Mouse (Mus musculus) ES-E14 (cell line): ENCODE data around the gene Hsd11b1. TPM values are rescaled to one million over a fixed set of nuclear protein-coding genes. Genes with fewer than 3 reads are reported as not detected.

Experiments
- DNase-seq: peaks from one replicate; pipeline ENCODE4 v3.0.0-alpha.2; 2013; ENCODE audit warnings: low read depth, low spot score
- H3K27ac ChIP-seq: 2 replicates; pipeline ENCODE4 v1.5.1; 2012; ENCODE audit warnings: low read depth, mild to moderate bottlenecking, low read length, moderate library complexity, mixed read lengths; ENCODE audit not compliant: poor library complexity, insufficient read depth, severe bottlenecking
- H3K36me3 ChIP-seq: 2 replicates; pipeline ENCODE4 v1.6.1; 2012; ENCODE audit warnings: mild to moderate bottlenecking, low read length, moderate library complexity, mixed read lengths; ENCODE audit not compliant: control insufficient read depth, poor library complexity, insufficient read depth, severe bottlenecking
- H3K4me1 ChIP-seq, 2 experiments: fragments of 150-350 bp in 1 of 2; sonication (generic) in 1 of 2; 2 replicates each; pipeline ENCODE4 v1.6.1; 2012; ENCODE audit warnings: low read length in 2 of 2, mild to moderate bottlenecking in 1 of 2, mixed read lengths in 1 of 2; ENCODE audit not compliant: control insufficient read depth in 2 of 2, insufficient read depth in 2 of 2, poor library complexity in 1 of 2
- H3K4me3 ChIP-seq, 2 experiments: fragments of 150-350 bp in 1 of 2; sonication (generic) in 1 of 2; 2 replicates each; pipeline ENCODE4 v1.5.1; 2012; ENCODE audit warnings: low read length in 2 of 2, low read depth in 1 of 2, mild to moderate bottlenecking in 1 of 2, mixed read lengths in 1 of 2; ENCODE audit not compliant: insufficient read depth in 1 of 2, poor library complexity in 1 of 2, severe bottlenecking in 1 of 2
- H3K9ac ChIP-seq: 2 replicates; pipeline ENCODE4 v1.6.1; 2012; ENCODE audit warnings: low read depth, mild to moderate bottlenecking, low read length, mixed read lengths; ENCODE audit not compliant: poor library complexity, insufficient read depth, severe bottlenecking
- H3K9me3 ChIP-seq: fragments of 150-350 bp; sonication (generic); 2 replicates; pipeline ENCODE4 v1.6.1; 2012; ENCODE audit warnings: low read depth, mild to moderate bottlenecking, low read length; ENCODE audit not compliant: control insufficient read depth, insufficient read depth
- CHD2 ChIP-seq: IDR thresholded peaks from 2 replicates; pipeline ENCODE4 v1.6.1; 2014; ENCODE audit warnings: mild to moderate bottlenecking, low read depth, low read length, inconsistent platforms
- HCFC1 ChIP-seq: IDR thresholded peaks from 2 replicates; pipeline ENCODE4 v1.6.1; 2012; ENCODE audit warnings: low read length, inconsistent platforms, borderline replicate concordance; ENCODE audit not compliant: insufficient read depth
- MAFK ChIP-seq: IDR thresholded peaks from 2 replicates; pipeline ENCODE4 v1.6.1; 2014; ENCODE audit warnings: mild to moderate bottlenecking, low read depth, low read length, inconsistent platforms; ENCODE audit not compliant: insufficient read depth
- ZC3H11A ChIP-seq: IDR thresholded peaks from 2 replicates; pipeline ENCODE4 v1.6.1; 2012; ENCODE audit warnings: low read depth, mild to moderate bottlenecking, inconsistent platforms, low read length, borderline replicate concordance
- ZNF384 ChIP-seq: IDR thresholded peaks from 2 replicates; pipeline ENCODE4 v1.6.1; 2012; ENCODE audit warnings: low read depth, low read length, inconsistent platforms
- in situ Hi-C, 2 experiments: fragments of 600-800 bp; cut with MboI; formaldehyde crosslinking; loops; one replicate each; pipeline ENCODE4 v1.15.1; 2025; ENCODE audit warnings: low sequenced_read_pairs in 2 of 2, inconsistent platforms in 1 of 2; ENCODE audit not compliant: unreplicated experiment in 2 of 2
- total RNA-seq: library from RNA; depleted of rRNA; stranded (reverse); fragments of 300-350 nt; gene quantifications from 2 replicates; pipeline ENCODE4 v1.2.3, GENCODE M21; 2012

Gene Hsd11b1
- total RNA-seq, 1 experiment = 0.18 TPM

DNA sequence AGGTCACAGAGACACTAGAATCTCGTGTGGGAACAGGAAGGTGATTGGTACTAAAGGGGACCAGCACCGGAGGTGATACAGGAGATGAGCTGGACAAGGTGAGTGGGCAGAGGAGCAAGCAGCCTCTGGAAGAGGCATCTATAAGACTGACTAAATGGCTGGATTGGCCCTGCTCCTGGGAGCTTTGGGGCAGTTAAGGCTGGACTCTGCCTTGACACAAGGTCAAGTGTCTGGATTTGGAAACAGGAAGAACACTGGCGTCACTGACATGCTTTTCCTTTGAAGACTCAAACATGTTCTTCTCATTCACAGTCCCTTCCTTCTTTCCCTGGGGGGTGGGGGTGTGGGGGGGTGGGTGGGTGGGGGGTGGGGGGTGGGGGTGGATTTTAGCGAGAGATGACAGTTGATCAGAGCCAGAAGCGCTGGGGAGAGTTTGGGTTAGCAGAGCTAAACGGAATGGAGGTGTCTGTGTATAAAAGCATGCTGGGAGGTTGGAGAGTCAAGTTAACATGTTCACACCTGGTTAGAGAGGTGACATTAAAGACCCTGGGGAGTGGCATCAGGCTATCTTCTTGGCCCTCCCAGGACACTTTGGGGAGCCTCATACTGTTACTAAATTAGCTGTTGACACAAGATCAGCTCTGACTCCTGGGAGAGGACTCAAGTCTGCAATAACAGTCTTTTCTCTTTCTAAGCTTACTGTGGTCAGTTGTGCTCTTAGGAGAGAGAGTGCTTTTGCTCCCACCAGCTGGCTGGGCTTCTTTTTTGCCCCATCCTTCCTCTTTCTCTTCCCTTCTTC is 7.3 kb upstream of the Hsd11b1 start:
- DNase-seq = no peak
- peaks cover 2 to 8% of the 10 kb centered on the region in 2 experiments; a peak in 2 of 4 replicates for H3K4me1 ChIP-seq
- no peak for TF ChIP-seq ZNF384
- no peak for TF ChIP-seq ZC3H11A
- no peak for TF ChIP-seq MAFK
- TF ChIP-seq HCFC1 = no peak
- no peak for TF ChIP-seq CHD2
- H3K9me3 ChIP-seq = no peaks in the 10 kb centered on the region
- no peaks in the 10 kb centered on the region for H3K36me3 ChIP-seq
- no peak overlapping the region for H3K27ac ChIP-seq
- no peak overlapping the region for H3K9ac ChIP-seq
- in situ Hi-C loops = no loop called here
- no peak overlapping the region for H3K4me3 ChIP-seq

DNA sequence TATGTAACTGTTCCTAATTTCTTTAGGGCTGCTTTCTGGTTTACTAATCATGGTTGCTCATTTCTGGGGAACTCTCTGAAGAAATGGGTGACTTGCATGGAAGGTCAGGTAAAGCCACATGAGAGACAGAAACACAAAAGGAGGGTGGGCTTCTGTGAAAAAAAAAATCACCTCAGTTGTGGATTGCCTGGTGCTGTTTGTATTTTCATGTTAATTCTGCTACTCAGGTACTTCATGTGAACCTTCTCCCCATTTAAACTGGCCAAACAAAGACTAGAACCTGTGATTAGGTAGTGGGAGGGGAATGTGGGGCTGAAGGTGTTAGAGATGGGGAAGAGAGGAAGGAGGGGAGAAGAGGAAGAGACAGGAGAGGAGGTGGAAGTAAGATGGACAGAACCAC is 1.9 kb upstream of the Hsd11b1 start:
- no peak overlapping the region for H3K27ac ChIP-seq
- H3K4me3 ChIP-seq = no peak overlapping the region
- DNase-seq = no peak
- in situ Hi-C loops = no loop called here
- TF ChIP-seq ZNF384 (peak; percentile 86), MAFK (no peak)
- peaks cover 0 to 5% of the 10 kb centered on the region in 2 experiments; a peak in 1 of 4 replicates for H3K4me1 ChIP-seq
- no peak overlapping the region for H3K9ac ChIP-seq
- H3K9me3 ChIP-seq = no peaks in the 10 kb centered on the region
- no peaks in the 10 kb centered on the region for H3K36me3 ChIP-seq

- TF ChIP-seq ZNF384 (no peak), HCFC1 (no peak), MAFK (no peak), ZC3H11A (no peak), CHD2 (no peak)
- H3K36me3 ChIP-seq = no peaks in the 10 kb centered on the region
- no peak overlapping the region for H3K9ac ChIP-seq
- no peak for DNase-seq
- no peaks in the 10 kb centered on the region for H3K9me3 ChIP-seq
- in situ Hi-C loops = no loop called here
- H3K27ac ChIP-seq = no peak overlapping the region
- no peak overlapping the region for H3K4me3 ChIP-seq
- peaks cover 0 to 5% of the 10 kb centered on the region in 2 experiments; a peak in 1 of 4 replicates for H3K4me1 ChIP-seq
These were observed 608 bp downstream of the Hsd11b1 start for GRCm38 (mm10) chr1:193263026-193263907.

- Histone ChIP-seq H3K4me3 (no peak overlapping the region), H3K27ac (no peak overlapping the region), H3K36me3 (no peaks in the 10 kb centered on the region), H3K4me1 (peaks cover 0 to 5% of the 10 kb centered on the region in 2 experiments; a peak in 1 of 4 replicates), H3K9ac (no peak overlapping the region), H3K9me3 (no peaks in the 10 kb centered on the region)
- in situ Hi-C loops = no loop called here
- TF ChIP-seq HCFC1 (no peak), ZC3H11A (no peak), MAFK (no peak), CHD2 (no peak), ZNF384 (no peak)
- DNase-seq = no peak
These were observed 1.9 kb downstream of the Hsd11b1 start for GRCm38 (mm10) chr1:193261897-193262548.
